Mouse (Mus musculus) neutrophil, adult 83 days (primary cell): ENCODE data around the gene H2al1n. TPM values are rescaled to one million over a fixed set of nuclear protein-coding genes. Genes with fewer than 3 reads are reported as not detected.

Experiments
- total RNA-seq, 2 experiments: library from RNA; stranded (reverse); gene quantifications; one replicate each; pipeline ENCODE4 v1.2.4; 2023

H2al1n gene
- not detected for total RNA-seq

GRCm38 (mm10) chrX:14210848-14211247 is at the start of gene H2al1n:
Gene H2al1n (plus strand): TSS chrX:14211148.

